In the genomic region with DNA sequence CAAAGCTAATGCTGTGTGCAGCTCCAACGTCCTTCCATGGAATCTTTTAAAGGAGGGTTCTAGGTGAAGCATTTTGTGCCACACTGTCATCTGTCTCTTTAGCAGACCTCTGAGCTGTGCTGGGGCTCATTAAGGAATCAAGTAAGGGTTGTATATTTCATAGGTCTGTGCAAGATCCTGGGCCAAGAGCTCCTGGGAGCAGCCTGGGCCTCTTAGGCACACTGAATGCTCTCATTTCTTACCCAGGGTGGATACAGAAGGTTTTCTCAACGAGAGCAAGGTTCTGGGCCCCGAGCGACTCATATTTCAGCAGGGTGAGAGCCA, we compare ENCODE assay signal across 14 mouse cellular contexts. TPM values are rescaled to one million over a fixed set of nuclear protein-coding genes. Genes with fewer than 3 reads are reported as not detected.
A peak's percentile ranks its signal among the peaks of the same experiment; 100 is the strongest.
DNase-seq lines count a peak whose midpoint lies in the region; ATAC-seq and TF ChIP-seq lines count a peak whose summit lies in the region.
"Had no signal": no experiment of that assay in that cellular context is flagged by ENCODE, and none has a peak within 500 bp of the region (broad histone marks: within the 10 kb centered on the region; RNA-seq: fewer than 3 reads in every experiment).

No protein-coding gene starts in this region.

- no peak for TF ChIP-seq POLR2A in heart, adult 2 months (IDR thresholded peaks at IDR 0.05; ENCODE audit: insufficient read depth, low read depth, low read length)

- no peak for ATAC-seq in kidney, embryonic 16.5 days (ENCODE audit: low FRiP score, low TSS enrichment)
- ATAC-seq in heart, postnatal 0 days (ENCODE audit: insufficient read depth, low read depth) = no peak
- ATAC-seq in limb, embryonic 15.5 days (ENCODE audit: insufficient number of reproducible peaks, low FRiP score, low TSS enrichment, low read depth) = peak; percentile 74

- H3K27me3 ChIP-seq in heart, adult 2 months (ENCODE audit: control insufficient read depth, insufficient read depth, low read length) = no peaks in the 10 kb centered on the region
- H3K27me3 ChIP-seq in kidney, embryonic 16.5 days (ENCODE audit: insufficient read depth, low read length) = no peaks in the 10 kb centered on the region
- no peaks in the 10 kb centered on the region for H3K27me3 ChIP-seq in heart, postnatal 0 days (ENCODE audit: control insufficient read depth, insufficient read depth, low read length)
- no peaks in the 10 kb centered on the region for H3K27me3 ChIP-seq in limb, embryonic 15.5 days
- H3K27me3 ChIP-seq: liver, embryonic 15.5 days; neural tube, embryonic 15.5 days had no signal

- DNase-seq in heart, adult 2 months = no peak
- DNase-seq in heart, postnatal 14 days = no peak
- DNase-seq in kidney, adult 8-10 months = no peak
- no peak for DNase-seq in heart, postnatal 0 days (ENCODE audit: low spot score)
- DNase-seq in adrenal gland, postnatal 25 days = no peak
- no peak for DNase-seq in layer of hippocampus, adult 8-10 months (ENCODE audit: low spot score in 2 of 2)
- DNase-seq: adrenal gland, adult 2 months; cerebellum, adult 2 months; spleen, adult 18-20 months had no signal

- intact Hi-C loops in heart, adult 2 months (cut with DNase I) = loop anchor here (5.0 kb wide), 1 partner anchor 107 kb away; no protein-coding TSS in a partner anchor
- intact Hi-C loops in heart, postnatal 14 days (cut with DNase I) = no loop called here

- H3K36me3 ChIP-seq in heart, adult 2 months (ENCODE audit: control insufficient read depth, insufficient read depth, low read length) = peaks cover 21% of the 10 kb centered on the region
- peaks cover 14% of the 10 kb centered on the region; the same call in 1 of the 2 replicates for H3K36me3 ChIP-seq in kidney, embryonic 16.5 days (ENCODE audit: insufficient read depth, low read length)
- peaks cover 38% of the 10 kb centered on the region for H3K36me3 ChIP-seq in heart, postnatal 0 days (replicated peaks; ENCODE audit: control insufficient read depth, insufficient read depth, low read length)
- H3K36me3 ChIP-seq in limb, embryonic 15.5 days = peaks cover 17% of the 10 kb centered on the region; the same call in 1 of the 2 replicates
- H3K36me3 ChIP-seq: neural tube, embryonic 15.5 days had no signal

- TF ChIP-seq CTCF in heart, adult 2 months (IDR thresholded peaks at IDR 0.05) = no peak
- TF ChIP-seq CTCF in heart, postnatal 0 days (IDR thresholded peaks at IDR 0.05; ENCODE audit: low read depth) = no peak

- no peaks in the 10 kb centered on the region for H3K9me3 ChIP-seq in kidney, embryonic 16.5 days (ENCODE audit: low read length)
- H3K9me3 ChIP-seq in heart, postnatal 0 days (replicated peaks; ENCODE audit: control insufficient read depth, low read length) = no peaks in the 10 kb centered on the region
- H3K9me3 ChIP-seq in limb, embryonic 15.5 days = no peaks in the 10 kb centered on the region
- H3K9me3 ChIP-seq: liver, embryonic 15.5 days; neural tube, embryonic 15.5 days had no signal

- TF ChIP-seq EP300 in heart, adult 2 months (IDR thresholded peaks at IDR 0.05; ENCODE audit: insufficient read depth, low read depth, low read length) = no peak
- no peak for TF ChIP-seq EP300 in heart, postnatal 0 days (IDR thresholded peaks at IDR 0.05; ENCODE audit: low read depth)

- WGBS in heart, adult 2 months = 70% methylated on average over 4 of the region's 4 CpGs
- 67% methylated on average over 4 of the region's 4 CpGs for whole genome bisulfite sequencing in kidney, embryonic 16.5 days
- WGBS in heart, postnatal 0 days = 68% methylated on average over 4 of the region's 4 CpGs
- WGBS in limb, embryonic 15.5 days = 39% methylated on average over 4 of the region's 4 CpGs

- H3K4me1 ChIP-seq in heart, adult 2 months (ENCODE audit: control insufficient read depth, insufficient read depth, low read length) = peaks cover 6% of the 10 kb centered on the region
- peaks cover 1% of the 10 kb centered on the region for H3K4me1 ChIP-seq in kidney, embryonic 16.5 days (ENCODE audit: insufficient read depth, low read length)
- H3K4me1 ChIP-seq in heart, postnatal 0 days (ENCODE audit: control insufficient read depth, insufficient read depth) = peaks cover 64% of the 10 kb centered on the region
- peaks cover 59% of the 10 kb centered on the region for H3K4me1 ChIP-seq in limb, embryonic 15.5 days
- H3K4me1 ChIP-seq: neural tube, embryonic 15.5 days had no signal

- no peak overlapping the region for H3K4me3 ChIP-seq in heart, adult 2 months
- H3K4me3 ChIP-seq in kidney, embryonic 16.5 days (ENCODE audit: low read length) = no peak overlapping the region
- no peak overlapping the region for H3K4me3 ChIP-seq in heart, postnatal 0 days (ENCODE audit: low read depth, low read length)
- no peak overlapping the region for H3K4me3 ChIP-seq in limb, embryonic 15.5 days
- H3K4me3 ChIP-seq: left cerebral cortex, adult 2 months; liver, embryonic 15.5 days; neural tube, embryonic 15.5 days had no signal

- H3K79me2 ChIP-seq in heart, adult 2 months (replicated peaks; ENCODE audit: control insufficient read depth, insufficient read depth, low read length) = no peaks in the 10 kb centered on the region

- peak overlapping the region; percentile 45 for H3K27ac ChIP-seq in heart, adult 2 months
- H3K27ac ChIP-seq in kidney, embryonic 16.5 days (ENCODE audit: low read length) = peak overlapping the region; percentile 40; the same call in 1 of the 2 replicates
- peak overlapping the region; percentile 98 for H3K27ac ChIP-seq in heart, postnatal 0 days (ENCODE audit: low read depth)
- peak overlapping the region; percentile 91 for H3K27ac ChIP-seq in limb, embryonic 15.5 days
- H3K27ac ChIP-seq: left cerebral cortex, adult 2 months; liver, embryonic 15.5 days had no signal

- no peak overlapping the region for H3K9ac ChIP-seq in heart, adult 2 months (ENCODE audit: low read depth, low read length)
- no peak overlapping the region for H3K9ac ChIP-seq in kidney, embryonic 16.5 days (replicated peaks; ENCODE audit: low read length)
- no peak overlapping the region; the same call in 1 of the 2 replicates for H3K9ac ChIP-seq in heart, postnatal 0 days (replicated peaks; ENCODE audit: low read depth, low read length)
- H3K9ac ChIP-seq in limb, embryonic 15.5 days = no peak overlapping the region
- H3K9ac ChIP-seq: liver, embryonic 15.5 days; neural tube, embryonic 15.5 days had no signal

- H3K4me2 ChIP-seq in kidney, embryonic 16.5 days (replicated peaks; ENCODE audit: low read depth, low read length) = no peak overlapping the region
- no peak overlapping the region for H3K4me2 ChIP-seq in heart, postnatal 0 days (ENCODE audit: low read depth, low read length)
- no peak overlapping the region for H3K4me2 ChIP-seq in limb, embryonic 15.5 days
- H3K4me2 ChIP-seq: liver, embryonic 15.5 days; neural tube, embryonic 15.5 days had no signal

RNA-seq across cellular contexts. Expression of a gene that starts 56.1 kb away (rescaled TPM):
- total RNA-seq in heart, adult 2 months (2021) = 1 to 10 TPM in 1 of 2 experiments, under 1 TPM in 1; 0.91 to 1.3 TPM
- 2.3 and 4.4 TPM in 2 replicates for polyA plus RNA-seq in heart, adult 2 months (2012; rRNA removed)
- total RNA-seq in heart, postnatal 14 days (2021) = 1 to 10 TPM; 3.1 to 5.8 TPM
- polyA plus RNA-seq in kidney, embryonic 16.5 days (2015; fragmentation: Nextera tagmentation; extraction: Ambion mirVana) = 12.6 and 13.2 TPM in 2 replicates
- total RNA-seq in heart, postnatal 0 days (2014; rRNA removed; ENCODE audit: low replicate concordance) = 248 and 309 TPM in 2 replicates
- 129 and 140 TPM in 2 replicates for polyA plus RNA-seq in heart, postnatal 0 days (2015; fragmentation: Nextera tagmentation; extraction: Ambion mirVana)
- polyA plus RNA-seq in limb, embryonic 15.5 days (2015; fragmentation: Nextera tagmentation; extraction: Ambion mirVana) = 17.6 and 35.9 TPM in 2 replicates
- 45.0 and 70.3 TPM in 2 replicates for total RNA-seq in adrenal gland, postnatal 25 days (2021)
- 10 to 100 TPM in 2 of 4 experiments, 1 to 10 TPM in 2; 7.4 to 11.0 (median 9.1) TPM for total RNA-seq in layer of hippocampus, adult 8-10 months (2022)

Comparison
In these comparisons a context has a peak if more than half of its experiments do, and no peak if none do; other contexts are left out.
1. H3K27ac ChIP-seq: peak in every context shown above with its lines; median percentile 98 in heart, postnatal 0 days; 91 in limb, embryonic 15.5 days; 45 in heart, adult 2 months; 40 in kidney, embryonic 16.5 days.